Mouse (Mus musculus): Measurements from ENCODE around the gene Tmem56.

GRCm38 (mm10) chr3:121171872-121172265 is 111.0 kb downstream of the Tmem56 start:
- no peak for TF ChIP-seq CTCF (IDR thresholded peaks at IDR 0.05)
- TF ChIP-seq POLR2A (IDR thresholded peaks at IDR 0.05; ENCODE audit: insufficient read depth, low read depth, low read length) = no peak
